Mouse (Mus musculus) limb, embryonic 13.5 days (tissue): ENCODE measurements around the gene Pdpk1. TPM values are rescaled to one million over a fixed set of nuclear protein-coding genes. Genes with fewer than 3 reads are reported as not detected.

Experiments
- ATAC-seq: fragments of 200-750 bp; cut with Nextera tagmentation; 2 replicates; pipeline ENCODE4 v1.8.0; 2017; ENCODE audit warnings: low read depth, moderate number of reproducible peaks, moderate TSS enrichment; ENCODE audit not compliant: low FRiP score
- H3K27ac ChIP-seq: fragments of 300-500 bp; sonication (generic); 2 replicates; pipeline ENCODE4 v1.5.1; 2015; ENCODE audit warnings: inconsistent platforms, mild to moderate bottlenecking, moderate library complexity
- H3K27me3 ChIP-seq: fragments of 300-500 bp; sonication (generic); 2 replicates; pipeline ENCODE4 v1.6.1; 2015; ENCODE audit warnings: mild to moderate bottlenecking, inconsistent platforms
- H3K36me3 ChIP-seq: fragments of 300-500 bp; sonication (generic); 2 replicates; pipeline ENCODE4 v1.6.1; 2015; ENCODE audit warnings: inconsistent platforms, mild to moderate bottlenecking, moderate library complexity
- H3K4me1 ChIP-seq: fragments of 300-500 bp; sonication (generic); 2 replicates; pipeline ENCODE4 v1.6.1; 2015; ENCODE audit warnings: inconsistent platforms
- H3K4me2 ChIP-seq: fragments of 300-500 bp; sonication (generic); replicated peaks from 2 replicates; pipeline ENCODE4 v1.6.1; 2015; ENCODE audit warnings: inconsistent platforms, mild to moderate bottlenecking, moderate library complexity
- H3K4me3 ChIP-seq: fragments of 300-500 bp; sonication (generic); 2 replicates; pipeline ENCODE4 v1.5.1; 2015; ENCODE audit warnings: moderate library complexity, mild to moderate bottlenecking, inconsistent platforms
- H3K9ac ChIP-seq: fragments of 300-500 bp; sonication (generic); 2 replicates; pipeline ENCODE4 v1.6.1; 2015; ENCODE audit warnings: mild to moderate bottlenecking, inconsistent platforms
- H3K9me3 ChIP-seq: fragments of 300-500 bp; sonication (generic); 2 replicates; pipeline ENCODE4 v1.6.1; 2016; ENCODE audit warnings: inconsistent platforms
- WGBS: fragments of 180-500 bp; shearing (Covaris S2); methylation state at CpG from one replicate; pipeline ENCODE4 v1.1.7; 2015; 5-methylcytosine and 5-hydroxymethylcytosine counted together
- polyA plus RNA-seq: library from polyadenylated mRNA; unstranded; fragments of >200 nt; fragmentation: Nextera tagmentation; extraction: Ambion mirVana; gene quantifications from 2 replicates; pipeline ENCODE4 v1.2.1, GENCODE M21; 2015

Gene Pdpk1
- 37.9 and 38.2 TPM in 2 replicates for polyA plus RNA-seq

GRCm38 (mm10) chr17:24150824-24151223 lies at the start of gene Pdpk1:
Pdpk1 (minus strand) TSS chr17:24150924.
- H3K4me1 ChIP-seq, result peaks cover 12% of the 10 kb centered on the region
- no peaks in the 10 kb centered on the region for H3K9me3 ChIP-seq
- H3K27me3 ChIP-seq, result no peaks in the 10 kb centered on the region
- 77% methylated on average over 2 of the region's 2 CpGs for WGBS
- ATAC-seq, result no peak
- peaks cover 2% of the 10 kb centered on the region; the same call in 1 of the 2 replicates for H3K36me3 ChIP-seq
- 0 out of 2 replicates have a peak within 1 kb of the TSS, but pooled peaks have one; percentile 62 for H3K9ac ChIP-seq
- H3K4me3 ChIP-seq, result peak within 1 kb of the TSS; percentile 47
- H3K27ac ChIP-seq, result no peak within 1 kb of the TSS
- H3K4me2 ChIP-seq, result peak within 1 kb of the TSS; percentile 71

GRCm38 (mm10) chr17:24199741-24200140 lies 49.0 kb upstream of the Pdpk1 start:
- Histone ChIP-seq H3K9ac (no peak overlapping the region), H3K4me1 (peaks cover 22% of the 10 kb centered on the region), H3K4me2 (no peak overlapping the region), H3K27ac (no peak overlapping the region), H3K9me3 (no peaks in the 10 kb centered on the region), H3K27me3 (no peaks in the 10 kb centered on the region), H3K4me3 (no peak overlapping the region), H3K36me3 (no peaks in the 10 kb centered on the region)
- ATAC-seq, result no peak
- WGBS, result 64% methylated on average over 4 of the region's 4 CpGs

GRCm38 (mm10) chr17:24199252-24199651 lies 48.5 kb upstream of the Pdpk1 start:
- WGBS, result 78% methylated on average over 4 of the region's 4 CpGs
- peaks cover 22% of the 10 kb centered on the region for H3K4me1 ChIP-seq
- H3K9ac ChIP-seq, result no peak overlapping the region
- no peak overlapping the region for H3K4me3 ChIP-seq
- H3K27ac ChIP-seq, result no peak overlapping the region
- no peak for ATAC-seq
- H3K9me3 ChIP-seq, result no peaks in the 10 kb centered on the region
- H3K36me3 ChIP-seq, result no peaks in the 10 kb centered on the region
- no peak overlapping the region for H3K4me2 ChIP-seq
- H3K27me3 ChIP-seq, result no peaks in the 10 kb centered on the region

- WGBS, result 71% methylated on average over 15 of the region's 15 CpGs
- H3K9me3 ChIP-seq, result no peaks in the 10 kb centered on the region
- H3K27ac ChIP-seq, result no peak overlapping the region
- no peak overlapping the region for H3K4me2 ChIP-seq
- H3K4me1 ChIP-seq, result peaks cover 25% of the 10 kb centered on the region
- H3K27me3 ChIP-seq, result no peaks in the 10 kb centered on the region
- H3K4me3 ChIP-seq, result no peak overlapping the region
- no peak for ATAC-seq
- no peaks in the 10 kb centered on the region for H3K36me3 ChIP-seq
- 0 out of 2 replicates have a peak overlapping the region, but pooled peaks have one; percentile 4 for H3K9ac ChIP-seq
Observed at GRCm38 (mm10) chr17:24197032-24197824, 46.5 kb upstream of the Pdpk1 start.

GRCm38 (mm10) chr17:24195349-24195748 lies 44.6 kb upstream of the Pdpk1 start:
- no peaks in the 10 kb centered on the region for H3K9me3 ChIP-seq
- no peak for ATAC-seq
- no peak overlapping the region for H3K27ac ChIP-seq
- H3K27me3 ChIP-seq, result no peaks in the 10 kb centered on the region
- H3K4me3 ChIP-seq, result no peak overlapping the region
- no peak overlapping the region for H3K4me2 ChIP-seq
- no peaks in the 10 kb centered on the region for H3K36me3 ChIP-seq
- 70% methylated on average over 2 of the region's 2 CpGs for WGBS
- H3K4me1 ChIP-seq, result peaks cover 32% of the 10 kb centered on the region
- no peak overlapping the region for H3K9ac ChIP-seq

GRCm38 (mm10) chr17:24193769-24194168 lies 43.0 kb upstream of the Pdpk1 start:
- no peak for ATAC-seq
- 72% methylated on average over 5 of the region's 5 CpGs for WGBS

GRCm38 (mm10) chr17:24193268-24193667 lies 42.5 kb upstream of the Pdpk1 start:
- Histone ChIP-seq H3K9me3 (no peaks in the 10 kb centered on the region), H3K27me3 (no peaks in the 10 kb centered on the region), H3K9ac (0 out of 2 replicates have a peak overlapping the region, but pooled peaks have one; percentile 25), H3K27ac (no peak overlapping the region), H3K4me2 (no peak overlapping the region), H3K36me3 (peaks cover 10% of the 10 kb centered on the region), H3K4me1 (peaks cover 32% of the 10 kb centered on the region), H3K4me3 (no peak overlapping the region)
- ATAC-seq, result no peak
- 83% methylated on average over 8 of the region's 8 CpGs for WGBS

More at GRCm38 (mm10) chr17:24193769-24194168, 43.0 kb upstream of the Pdpk1 start:
- H3K4me1 ChIP-seq, result peaks cover 32% of the 10 kb centered on the region
- peaks cover 6% of the 10 kb centered on the region for H3K36me3 ChIP-seq
- H3K4me2 ChIP-seq, result no peak overlapping the region
- no peaks in the 10 kb centered on the region for H3K27me3 ChIP-seq
- H3K9ac ChIP-seq, result no peak overlapping the region
- no peak overlapping the region for H3K27ac ChIP-seq
- H3K9me3 ChIP-seq, result no peaks in the 10 kb centered on the region
- H3K4me3 ChIP-seq, result no peak overlapping the region

- Histone ChIP-seq H3K36me3 (peaks cover 14% of the 10 kb centered on the region), H3K4me2 (no peak overlapping the region), H3K27me3 (no peaks in the 10 kb centered on the region), H3K4me1 (peaks cover 32% of the 10 kb centered on the region), H3K9ac (0 out of 2 replicates have a peak overlapping the region, but pooled peaks have one; percentile 25), H3K4me3 (no peak overlapping the region), H3K9me3 (no peaks in the 10 kb centered on the region), H3K27ac (no peak overlapping the region)
- no peak for ATAC-seq
- WGBS, result 59% methylated on average over 8 of the region's 8 CpGs
Observed at GRCm38 (mm10) chr17:24192848-24193247, 42.1 kb upstream of the Pdpk1 start.

GRCm38 (mm10) chr17:24191481-24191880 lies 40.8 kb upstream of the Pdpk1 start:
- H3K9ac ChIP-seq, result no peak overlapping the region
- WGBS, result 60% methylated on average over 4 of the region's 4 CpGs
- H3K9me3 ChIP-seq, result no peaks in the 10 kb centered on the region
- no peak overlapping the region for H3K27ac ChIP-seq
- H3K36me3 ChIP-seq, result peaks cover 18% of the 10 kb centered on the region
- ATAC-seq, result no peak
- peaks cover 32% of the 10 kb centered on the region for H3K4me1 ChIP-seq
- no peaks in the 10 kb centered on the region for H3K27me3 ChIP-seq
- H3K4me2 ChIP-seq, result no peak overlapping the region
- H3K4me3 ChIP-seq, result no peak overlapping the region

- no peak for ATAC-seq
- WGBS, result 80% methylated on average over 2 of the region's 2 CpGs
- H3K36me3 ChIP-seq, result peaks cover 24% of the 10 kb centered on the region
- H3K4me1 ChIP-seq, result peaks cover 32% of the 10 kb centered on the region
- H3K9me3 ChIP-seq, result no peaks in the 10 kb centered on the region
- no peak overlapping the region for H3K4me2 ChIP-seq
- no peak overlapping the region for H3K27ac ChIP-seq
- H3K9ac ChIP-seq, result no peak overlapping the region
- H3K4me3 ChIP-seq, result no peak overlapping the region
- H3K27me3 ChIP-seq, result no peaks in the 10 kb centered on the region
Observed at GRCm38 (mm10) chr17:24190934-24191333, 40.2 kb upstream of the Pdpk1 start.

GRCm38 (mm10) chr17:24174259-24174658 lies 23.5 kb upstream of the Pdpk1 start:
- Histone ChIP-seq H3K9ac (no peak overlapping the region; the same call in 1 of the 2 replicates), H3K4me2 (no peak overlapping the region), H3K27me3 (no peaks in the 10 kb centered on the region), H3K4me1 (peaks cover 7% of the 10 kb centered on the region), H3K9me3 (no peaks in the 10 kb centered on the region), H3K36me3 (no peaks in the 10 kb centered on the region), H3K27ac (no peak overlapping the region), H3K4me3 (no peak overlapping the region)
- 72% methylated on average over 3 of the region's 3 CpGs for WGBS
- no peak for ATAC-seq

- no peaks in the 10 kb centered on the region for H3K36me3 ChIP-seq
- no peak overlapping the region for H3K4me2 ChIP-seq
- H3K4me1 ChIP-seq, result peaks cover 7% of the 10 kb centered on the region
- 5% methylated on average over 3 of the region's 3 CpGs for WGBS
- H3K9ac ChIP-seq, result no peak overlapping the region
- no peaks in the 10 kb centered on the region for H3K27me3 ChIP-seq
- no peak overlapping the region for H3K27ac ChIP-seq
- H3K9me3 ChIP-seq, result no peaks in the 10 kb centered on the region
- no peak for ATAC-seq
- no peak overlapping the region for H3K4me3 ChIP-seq
Observed at GRCm38 (mm10) chr17:24173423-24173822, 22.7 kb upstream of the Pdpk1 start.
